Comparison of ENCODE assay signal across 8 mouse cellular contexts in the genomic region with DNA sequence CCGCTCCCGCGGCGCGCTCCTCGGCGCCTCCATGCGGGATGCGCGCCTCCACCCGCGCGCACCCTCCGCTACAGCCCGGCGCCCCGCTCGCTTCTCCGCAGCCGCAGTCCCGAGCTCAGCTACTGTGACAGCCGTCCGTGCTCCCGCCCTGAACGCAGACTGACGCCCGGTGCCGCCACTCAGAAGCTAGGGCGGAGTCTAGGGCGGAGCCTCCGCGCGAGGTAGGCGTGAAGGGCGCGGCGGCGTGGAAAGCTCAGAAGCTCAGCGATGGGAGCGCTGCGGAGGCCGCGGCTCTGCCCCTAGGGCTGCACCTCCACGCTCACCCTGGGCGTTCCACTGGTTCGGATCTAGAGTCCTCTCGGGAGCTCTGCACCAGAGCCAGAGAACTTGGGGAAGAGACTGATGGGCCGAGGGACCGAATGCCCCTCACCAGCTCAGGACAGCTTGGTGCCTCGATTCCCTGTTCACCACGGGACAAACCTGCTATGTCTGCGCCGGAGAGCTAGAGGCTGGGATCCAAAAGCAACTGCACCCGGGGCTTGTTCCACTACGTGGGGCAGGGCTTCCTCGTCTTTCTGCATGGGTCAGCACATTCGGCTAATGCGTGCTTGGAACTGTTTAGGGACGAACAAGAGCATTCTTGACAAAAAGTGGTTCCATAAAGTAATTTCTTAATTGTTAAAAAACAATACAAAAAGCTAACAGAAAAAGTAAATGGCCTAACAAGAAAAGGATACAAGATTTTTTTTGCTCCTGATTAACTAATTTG. TPM values are rescaled to one million over a fixed set of nuclear protein-coding genes. Genes with fewer than 3 reads are reported as not detected.
DNase-seq lines count a peak whose midpoint lies in the region; ATAC-seq lines count a peak whose summit lies in the region.

Gene Otulinl, minus strand, starts transcription at position 161 of the 769 bp plus-strand sequence.

- DNase-seq in adrenal gland, adult 18-20 months (ENCODE audit: low spot score in 2 of 2) = peak; percentile 93 to 96
- DNase-seq in embryo, embryonic 10.5 days (ENCODE audit: low spot score) = peak; percentile 95
- DNase-seq in gastrocnemius, postnatal 14 days = peak; percentile 92
- peak; percentile 91 to 97 for DNase-seq in left cerebral cortex, adult 9 months (ENCODE audit: low spot score in 2 of 2)
- DNase-seq in right cerebral cortex, adult 2 months (ENCODE audit: low spot score in 2 of 2) = peak; percentile 98
- DNase-seq in urinary bladder, postnatal 10 days (ENCODE audit: low spot score) = peak; percentile 74

- peak; percentile 95 for ATAC-seq in inflammation-experienced regulatory T-cells, adult 6 months

- no peaks in the 10 kb centered on the region for H3K36me3 ChIP-seq in megakaryocyte, embryonic 14.5 days (replicated peaks; ENCODE audit: low read length)

- H3K27me3 ChIP-seq in megakaryocyte, embryonic 14.5 days (replicated peaks) = peaks cover 43% of the 10 kb centered on the region

- intact Hi-C loops in gastrocnemius, postnatal 14 days (cut with DNase I; ENCODE audit: low total_unique reads) = no loop called here

- peaks cover 27% of the 10 kb centered on the region for H3K4me1 ChIP-seq in megakaryocyte, embryonic 14.5 days

- no peaks in the 10 kb centered on the region for H3K9me3 ChIP-seq in megakaryocyte, embryonic 14.5 days

- peak within 1 kb of the TSS; percentile 94 for H3K4me3 ChIP-seq in megakaryocyte, embryonic 14.5 days (replicated peaks)

RNA-seq across cellular contexts. Expression of gene Otulinl, which starts in this region (rescaled TPM):
- 1 to 10 TPM; 5.6 to 7.7 TPM for total RNA-seq in adrenal gland, adult 18-20 months (2021)
- 1 to 10 TPM in 1 of 2 experiments, under 1 TPM in 1; 0.98 to 1.7 TPM for total RNA-seq in gastrocnemius, postnatal 14 days (2021)
- polyA plus RNA-seq in inflammation-experienced regulatory T-cells, adult 6 months (2017; shearing (Covaris generic)) = 100 to 1,000 TPM; 136 to 203 (median 170) TPM
- polyA plus RNA-seq in megakaryocyte, embryonic 14.5 days (2012; ENCODE audit: insufficient read depth, low replicate concordance) = 1.4 TPM in 1 of 2 replicates, not detected in the other

Comparison
In these comparisons a context has a peak if more than half of its experiments do, and no peak if none do; other contexts are left out.
1. Peak in every context shown above with its lines: DNase-seq, ATAC-seq and H3K4me3 ChIP-seq.
2. RNA of gene Otulinl (polyA plus RNA-seq): 136 to 203 TPM in inflammation-experienced regulatory T-cells, adult 6 months; 1.4 TPM in megakaryocyte, embryonic 14.5 days; every median in the first group is over 10 times any median in the second.